Mouse (Mus musculus) lung, adult 2 months (tissue): ENCODE measurements around the gene Npas3.

Experiments
- CTCF ChIP-seq: fragments of 200-500 bp; IDR thresholded peaks from 2 replicates; pipeline ENCODE4 v1.5.1; 2011; ENCODE audit warnings: mild to moderate bottlenecking, low read length, control low read depth; ENCODE audit not compliant: insufficient read depth
- POLR2A ChIP-seq: fragments of 200-500 bp; IDR thresholded peaks from 2 replicates; pipeline ENCODE4 v1.6.1; 2011; ENCODE audit warnings: low read depth, mild to moderate bottlenecking, control low read depth, low read length, borderline replicate concordance; ENCODE audit errors: extremely low read depth

- TF ChIP-seq CTCF (no peak), POLR2A (no peak)
These were observed 505.8 kb downstream of the Npas3 start for GRCm38 (mm10) chr12:53754236-53754635.
